Mouse (Mus musculus) Patski (cell line): ENCODE results near the gene Disc1. TPM values are rescaled to one million over a fixed set of nuclear protein-coding genes. Genes with fewer than 3 reads are reported as not detected.

ENCODE experiments used
- ATAC-seq: fragments of 100-300 bp; one replicate; pipeline ENCODE4 v1.8.0; 2021
- CTCF ChIA-PET: fragments of 350-600 bp; sonication (Branson Sonifier 250); formaldehyde crosslinking; loops from one replicate; lab custom pipeline; 2022; ENCODE audit warnings: inconsistent platforms; lab: Charles Lee
- POLR2A ChIA-PET: fragments of 350-600 bp; sonication (Branson Sonifier 250); formaldehyde crosslinking; loops from one replicate; lab custom pipeline; 2022; ENCODE audit warnings: antibody characterized with exemption, inconsistent platforms; lab: Charles Lee
- DNase-seq: peaks from one replicate; pipeline ENCODE4 v3.0.0-alpha.2; 2011; ENCODE audit warnings: low read depth, low spot score
- H3K27me3 ChIP-seq: fragments of 371-371 bp; one replicate; pipeline ENCODE4 v1.5.1; 2021
- CTCF ChIP-seq: fragments of 100-300 bp; IDR thresholded peaks from one replicate; pipeline ENCODE4 v1.5.1; 2021
- in situ Hi-C: fragments of 300-500 bp; cut with MboI; formaldehyde crosslinking; loops from 3 replicates; pipeline ENCODE4 v1.11.1; 2018; ENCODE audit warnings: low pct_unique_long_range_greater_than_20kb, mixed read lengths
- polyA plus RNA-seq: library from polyadenylated mRNA; unstranded; gene quantifications from one replicate; pipeline ENCODE4 v1.2.3, GENCODE M21; 2021

Disc1 gene
- polyA plus RNA-seq, 1 experiment from 2014 or later = 0.06 TPM

DNA sequence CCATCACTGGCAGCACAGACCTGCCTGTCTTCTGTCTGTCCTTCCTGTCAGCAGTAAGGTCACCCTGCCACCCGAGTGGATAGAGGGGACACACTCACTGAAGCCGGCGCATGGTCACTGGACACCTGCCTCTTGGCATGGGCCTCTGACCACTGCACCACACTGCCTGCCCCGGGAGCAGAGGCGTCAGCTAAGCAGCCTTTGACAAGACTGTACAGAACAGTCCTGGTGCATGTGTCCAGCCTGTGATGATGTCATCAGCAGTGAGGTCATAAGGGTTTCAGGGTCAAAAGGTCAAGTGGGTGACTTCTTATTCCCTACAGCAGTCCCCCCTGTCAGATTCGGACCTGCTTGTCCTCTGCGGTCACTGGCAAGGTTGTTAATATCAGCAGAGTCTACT is 87.0 kb downstream of the Disc1 start:
- DNase-seq (no peak), ATAC-seq (no peak)
- TF ChIP-seq CTCF = no peak
- POLR2A ChIA-PET = no interaction called here
- CTCF ChIA-PET = no interaction called here
- peaks cover 45% of the 10 kb centered on the region for H3K27me3 ChIP-seq
- in situ Hi-C loops = no loop called here

- ATAC-seq (no peak), DNase-seq (peak; percentile 46)
- TF ChIP-seq CTCF = no peak
- POLR2A ChIA-PET = interaction anchor here (0.6 to 1.1 kb wide), 3 partner anchors 13 to 60 kb away, joined by 3 to 6 read pairs (median 3); no protein-coding TSS in a partner anchor
- H3K27me3 ChIP-seq = peaks cover 38% of the 10 kb centered on the region
- CTCF ChIA-PET = interaction anchor here (0.9 to 1.9 kb wide), 2 partner anchors 8 to 26 kb away, joined by 3 to 6 read pairs; no protein-coding TSS in a partner anchor
- in situ Hi-C loops = loop anchor here (5.0 kb wide), 1 partner anchor 80 kb away; no protein-coding TSS in a partner anchor
Measured at GRCm38 (mm10) chr8:125156863-125157640, 103.1 kb downstream of the Disc1 start.

DNA sequence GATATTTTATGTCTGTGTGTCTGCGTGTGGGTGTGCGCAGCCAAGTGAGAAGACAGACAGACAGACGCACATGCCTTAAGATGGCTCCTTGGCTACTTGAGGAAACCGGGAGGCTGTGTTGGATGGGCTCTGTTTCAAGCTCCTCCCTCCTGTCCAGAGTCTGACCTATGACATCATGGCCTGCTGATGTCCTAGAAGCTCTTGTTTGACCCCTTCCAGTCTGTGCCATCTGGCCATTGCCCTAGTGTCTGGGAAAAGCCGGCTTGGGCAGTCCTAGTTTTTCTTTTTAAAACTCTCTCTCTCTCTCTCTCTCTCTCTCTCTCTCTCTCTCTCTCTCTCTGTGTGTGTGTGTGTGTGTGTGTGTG is 103.6 kb downstream of the Disc1 start:
- in situ Hi-C loops = loop anchor here (5.0 kb wide), 1 partner anchor 80 kb away; no protein-coding TSS in a partner anchor
- CTCF ChIA-PET = interaction anchor here (0.9 to 1.9 kb wide), 2 partner anchors 8 to 26 kb away, joined by 3 to 6 read pairs; no protein-coding TSS in a partner anchor
- POLR2A ChIA-PET = interaction anchor here (0.7 to 1.1 kb wide), 2 partner anchors 14 to 699 kb away, joined by 3 read pairs; no protein-coding TSS in a partner anchor
- no peak for TF ChIP-seq CTCF
- peaks cover 37% of the 10 kb centered on the region for H3K27me3 ChIP-seq
- no peak for DNase-seq
- ATAC-seq = no peak

DNA sequence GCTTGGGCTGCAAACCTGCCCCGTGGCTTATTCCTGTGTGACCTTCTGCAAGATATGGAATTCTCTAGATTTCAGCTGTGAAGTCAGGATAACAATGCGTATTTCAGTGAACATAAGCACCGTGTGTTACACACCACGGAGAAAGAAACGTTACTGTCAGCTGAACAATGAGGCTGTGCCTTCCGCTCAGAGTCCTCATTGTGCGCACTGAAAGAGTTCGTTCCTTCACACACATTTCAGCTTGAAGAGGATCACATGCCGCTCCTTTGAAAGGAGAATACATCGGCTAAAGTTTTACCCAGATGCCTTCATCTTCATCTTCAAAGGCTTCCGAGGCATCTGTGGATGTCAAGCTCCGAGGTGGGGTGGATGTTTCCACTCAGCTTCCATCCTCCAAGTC is 105.4 kb downstream of the Disc1 start:
- peaks cover 29% of the 10 kb centered on the region for H3K27me3 ChIP-seq
- POLR2A ChIA-PET = no interaction called here
- DNase-seq (no peak), ATAC-seq (no peak)
- no peak for TF ChIP-seq CTCF
- in situ Hi-C loops = loop anchor here (5.0 kb wide), 1 partner anchor 82 kb away; no protein-coding TSS in a partner anchor
- CTCF ChIA-PET = interaction anchor here (1.3 kb wide), 1 partner anchor 25 kb away, joined by 3 read pairs; no protein-coding TSS in a partner anchor

- H3K27me3 ChIP-seq = peaks cover 32% of the 10 kb centered on the region
- DNase-seq (no peak), ATAC-seq (no peak)
- no peak for TF ChIP-seq CTCF
- POLR2A ChIA-PET = no interaction called here
- CTCF ChIA-PET = no interaction called here
- in situ Hi-C loops = no loop called here
Measured at GRCm38 (mm10) chr8:125163491-125163890, 109.5 kb downstream of the Disc1 start.

DNA sequence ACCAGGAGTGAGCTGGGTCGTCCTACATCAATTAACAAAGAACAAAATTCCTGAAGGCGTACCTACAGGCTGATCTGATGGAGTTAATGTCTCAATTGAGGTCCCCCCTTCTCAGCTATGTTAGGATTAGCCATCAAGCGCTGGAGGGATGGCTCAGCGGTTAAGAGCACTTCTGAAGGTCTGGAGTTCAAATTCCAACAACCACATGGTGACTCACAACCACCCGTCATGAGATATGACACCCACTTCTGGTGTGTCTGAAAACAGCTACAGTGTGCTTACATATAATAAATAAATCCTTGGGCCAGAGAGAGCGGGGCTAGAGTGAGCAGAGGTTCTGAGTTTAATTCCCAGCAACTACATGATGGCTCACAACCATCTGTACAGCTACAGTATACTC is 109.9 kb downstream of the Disc1 start:
- CTCF ChIA-PET = no interaction called here
- no peak for DNase-seq
- in situ Hi-C loops = no loop called here
- POLR2A ChIA-PET = no interaction called here
- no peak for TF ChIP-seq CTCF
- peaks cover 32% of the 10 kb centered on the region for H3K27me3 ChIP-seq
- no peak for ATAC-seq

DNA sequence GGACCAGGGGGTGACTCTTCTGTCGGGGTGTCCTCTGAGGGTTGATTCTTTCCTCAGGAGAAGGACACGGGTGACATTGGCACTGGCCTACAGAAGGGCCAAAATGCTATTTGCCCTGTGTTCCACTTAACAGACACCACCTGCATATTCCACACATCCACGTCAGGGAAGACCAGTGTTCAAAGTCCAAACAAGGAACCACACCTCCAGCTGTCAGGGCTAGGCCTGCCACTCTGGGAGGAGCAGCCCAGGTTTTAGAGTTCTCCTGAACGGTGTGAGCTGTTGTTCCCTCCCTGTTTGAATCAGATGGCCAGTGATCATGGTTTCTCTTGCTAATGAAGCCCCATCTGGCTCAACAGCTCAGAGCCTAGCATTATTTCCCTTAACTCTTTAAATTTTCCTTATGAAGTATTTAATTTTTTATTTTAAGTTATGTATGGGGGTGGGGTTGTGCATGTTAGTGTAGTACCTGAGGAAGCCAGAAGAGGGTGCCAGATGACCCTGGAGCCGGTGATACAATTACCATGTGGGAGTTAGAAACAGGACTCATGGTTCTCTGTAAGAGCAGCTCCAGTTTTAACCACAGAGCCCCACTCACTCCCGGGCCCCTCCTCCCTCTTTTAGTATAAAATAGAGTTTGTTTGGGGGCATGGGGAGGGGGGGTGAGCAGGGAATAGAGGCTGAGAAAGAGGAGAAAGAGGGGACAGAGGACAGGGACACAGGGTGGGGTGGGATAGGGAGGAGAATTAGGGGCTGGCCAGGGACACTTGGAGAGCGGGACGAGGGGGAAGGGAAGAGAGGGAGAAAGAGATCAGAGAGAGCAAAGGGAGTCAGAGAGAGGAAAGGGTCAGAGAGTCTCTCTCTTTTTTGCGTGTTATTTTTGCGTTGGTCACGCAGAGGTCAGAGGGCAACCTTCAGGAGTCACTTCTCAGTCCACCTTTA is 111.8 kb downstream of the Disc1 start:
- in situ Hi-C loops = no loop called here
- peak; percentile 77 for TF ChIP-seq CTCF
- ATAC-seq = no peak
- ChIA-PET CTCF (interaction anchor here (0.7 to 1.0 kb wide), 2 partner anchors 9 to 11 kb away, joined by 3 to 6 read pairs; no protein-coding TSS in a partner anchor), POLR2A (interaction anchor here (0.6 kb wide), 1 partner anchor 72 kb away, joined by 3 read pairs; no protein-coding TSS in a partner anchor)
- DNase-seq = no peak
- peaks cover 36% of the 10 kb centered on the region for H3K27me3 ChIP-seq

DNA sequence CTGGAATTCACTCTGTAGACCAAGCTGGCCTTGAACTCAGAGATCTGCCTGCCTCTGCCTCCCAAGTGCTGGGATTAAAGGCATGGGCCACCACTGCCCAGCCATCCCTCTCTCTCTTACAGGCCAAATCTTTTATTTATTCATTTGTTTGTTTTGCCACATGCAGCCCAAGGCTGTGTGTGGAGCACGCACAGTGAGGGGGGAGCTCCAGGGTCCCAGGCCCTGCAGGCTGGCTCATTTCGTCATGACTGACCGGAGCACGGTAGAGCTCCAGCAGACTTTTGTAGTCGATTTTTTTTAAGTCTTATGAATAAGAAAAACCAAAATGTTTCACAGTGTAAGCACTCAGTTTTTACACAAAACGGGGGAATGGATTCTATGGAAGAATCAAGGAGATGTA is 112.5 kb downstream of the Disc1 start:
- ChIA-PET CTCF (no interaction called here), POLR2A (no interaction called here)
- in situ Hi-C loops = no loop called here
- TF ChIP-seq CTCF = no peak
- ATAC-seq (no peak), DNase-seq (no peak)
- H3K27me3 ChIP-seq = peaks cover 36% of the 10 kb centered on the region

DNA sequence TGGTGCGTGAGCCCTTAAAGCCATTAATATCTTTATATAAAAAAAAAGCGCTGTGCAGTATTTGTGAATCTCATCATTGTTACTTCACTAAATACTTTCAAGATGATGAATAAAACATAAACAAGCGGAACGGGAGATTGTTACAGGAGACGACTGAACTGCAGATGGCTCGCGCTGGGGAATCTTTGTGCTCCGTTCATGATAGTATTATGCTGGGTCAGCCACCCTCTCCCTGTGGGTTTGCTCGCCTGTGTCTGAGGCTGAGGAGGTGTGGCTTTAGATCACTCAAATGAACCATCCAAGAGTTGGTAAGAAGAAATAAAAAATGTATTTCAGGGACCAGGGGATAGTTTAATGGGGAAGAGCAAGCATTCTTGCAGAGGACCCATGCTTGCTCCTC is 113.0 kb downstream of the Disc1 start:
- DNase-seq (no peak), ATAC-seq (no peak)
- TF ChIP-seq CTCF = no peak
- in situ Hi-C loops = no loop called here
- peaks cover 36% of the 10 kb centered on the region for H3K27me3 ChIP-seq
- ChIA-PET CTCF (no interaction called here), POLR2A (no interaction called here)

GRCm38 (mm10) chr8:125169628-125170027 is 115.6 kb downstream of the Disc1 start:
- peaks cover 45% of the 10 kb centered on the region for H3K27me3 ChIP-seq
- POLR2A ChIA-PET = no interaction called here
- in situ Hi-C loops = no loop called here
- no peak for DNase-seq
- no peak for ATAC-seq
- no peak for TF ChIP-seq CTCF
- CTCF ChIA-PET = no interaction called here
